Mouse (Mus musculus): Measurements from ENCODE around the gene Gm38394.
A peak's percentile ranks its signal among the peaks of the same experiment; 100 is the strongest.

Gene Gm38394

GRCm38 (mm10) chr1:133664203-133664970 is 3.3 kb upstream of the Gm38394 start:
- DNase-seq (ENCODE audit: low read depth, low spot score), result peak; percentile 91

DNA sequence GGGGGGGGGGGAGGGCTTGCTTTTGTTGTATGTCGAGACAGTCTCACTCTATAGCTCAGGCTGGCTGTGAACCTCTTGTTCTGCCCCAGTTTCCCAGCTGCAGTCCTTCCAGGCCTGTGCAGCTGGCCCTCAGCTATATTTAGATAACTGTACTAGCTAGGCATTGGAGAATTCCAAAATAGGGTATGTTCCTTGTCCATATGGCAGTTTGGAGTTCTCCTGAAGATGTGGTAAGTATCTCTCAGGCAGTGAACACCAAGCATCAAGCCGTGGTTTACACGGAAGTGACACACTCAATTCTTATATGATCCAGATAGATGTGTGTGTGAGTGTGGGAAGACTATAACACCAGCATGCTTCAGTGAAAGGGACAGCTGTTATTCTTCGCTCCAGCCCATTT is 2.3 kb upstream of the Gm38394 start:
- peak; percentile 22 for DNase-seq (ENCODE audit: low read depth, low spot score)

- no peak for DNase-seq (ENCODE audit: low read depth, low spot score)
Observed at GRCm38 (mm10) chr1:133662941-133663340, 1.8 kb upstream of the Gm38394 start.

DNA sequence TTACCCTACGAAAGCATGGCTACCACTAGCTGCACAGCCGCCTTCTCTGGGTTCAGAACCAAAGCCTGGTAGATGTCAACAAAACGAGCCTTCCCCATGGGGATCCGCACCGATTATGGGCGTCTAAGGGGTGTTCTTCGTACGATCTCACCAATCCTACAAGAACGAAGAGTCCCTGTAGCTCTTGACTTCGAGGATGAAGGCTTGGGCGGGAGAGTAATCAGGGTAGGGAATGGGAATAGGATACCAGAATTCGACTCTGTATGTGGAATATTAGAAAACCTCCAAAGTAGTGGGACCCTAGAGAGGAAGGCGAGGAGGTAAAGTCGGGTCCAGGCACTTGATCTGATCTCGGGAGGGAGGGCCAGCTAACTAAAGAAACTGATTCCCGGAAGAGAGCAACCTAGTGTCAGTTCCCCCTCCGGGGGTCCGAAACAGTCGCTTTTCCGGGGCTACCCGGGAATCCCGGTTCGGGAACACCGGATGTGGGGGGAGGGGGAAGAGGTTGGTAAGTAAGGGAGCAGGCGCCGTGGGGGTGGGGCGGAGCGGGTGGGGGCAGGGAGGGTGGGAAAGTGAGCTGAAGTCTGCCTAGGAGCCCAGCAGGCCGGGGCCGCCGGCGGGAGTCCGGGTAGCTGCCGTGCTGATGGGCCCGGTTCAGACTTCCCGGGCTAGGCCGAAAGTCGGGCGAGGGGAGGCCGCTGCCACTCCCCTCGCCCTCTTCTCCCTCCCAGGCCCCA is 484 bp downstream of the Gm38394 start, which contains the start of gene Zbed6:
TSS of gene Zbed6 (minus strand) at position 420 of the 737 bp plus-strand sequence.
- peak; percentile 91 for DNase-seq (ENCODE audit: low read depth, low spot score)

- DNase-seq (ENCODE audit: low read depth, low spot score), result no peak
Observed at GRCm38 (mm10) chr1:133658878-133659277, 2.2 kb downstream of the Gm38394 start.

DNA sequence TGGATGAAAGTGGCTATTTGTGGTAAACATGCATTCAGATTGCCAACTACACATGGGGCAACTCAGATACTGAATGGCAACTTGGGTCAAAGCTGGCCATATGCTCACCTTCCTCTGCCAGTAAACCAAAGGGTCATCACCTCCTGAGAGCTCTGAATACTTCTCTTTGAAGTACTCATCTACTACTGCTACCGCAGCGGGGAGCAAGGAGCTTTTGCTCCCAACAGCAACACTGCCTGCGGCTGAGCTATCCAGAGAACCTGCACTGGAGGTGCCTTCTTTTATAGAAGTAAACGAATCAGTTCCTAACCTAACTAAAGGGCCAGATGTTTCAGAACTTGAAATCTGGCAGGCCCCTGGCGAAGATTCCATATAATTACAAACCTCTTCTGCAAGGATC is 4.3 kb downstream of the Gm38394 start:
- DNase-seq (ENCODE audit: low read depth, low spot score), result peak; percentile 55

GRCm38 (mm10) chr1:133653033-133653432 is 8.1 kb downstream of the Gm38394 start:
- DNase-seq (ENCODE audit: low read depth, low spot score), result no peak

- DNase-seq (ENCODE audit: low read depth, low spot score), result no peak
Observed at GRCm38 (mm10) chr1:133650288-133651055, 10.6 kb downstream of the Gm38394 start.

GRCm38 (mm10) chr1:133645652-133646051 is 15.5 kb downstream of the Gm38394 start:
- no peak for DNase-seq (ENCODE audit: low read depth, low spot score)

DNA sequence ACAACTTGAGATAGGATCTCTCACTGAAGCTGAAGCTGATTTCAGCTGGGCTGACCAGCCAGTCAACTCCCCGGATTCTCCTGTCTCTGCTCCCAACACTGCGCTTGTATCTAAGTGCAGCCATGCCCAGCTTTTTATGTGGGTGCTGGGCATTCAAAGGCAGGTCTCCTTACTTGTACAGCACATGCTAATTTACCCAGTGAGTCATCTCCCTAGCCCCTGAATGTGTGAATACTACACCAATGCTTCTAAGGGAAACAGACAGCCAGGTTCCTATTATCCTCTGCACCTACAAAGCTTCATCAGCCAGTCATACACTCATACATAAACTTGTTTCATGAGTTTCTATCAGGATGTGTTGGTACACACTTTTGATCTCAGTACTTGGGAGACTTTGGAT is 20.0 kb downstream of the Gm38394 start:
- no peak for DNase-seq (ENCODE audit: low read depth, low spot score)

- no peak for DNase-seq (ENCODE audit: low read depth, low spot score)
Observed at GRCm38 (mm10) chr1:133638517-133638916, 22.6 kb downstream of the Gm38394 start.

GRCm38 (mm10) chr1:133632168-133632567 is 28.9 kb downstream of the Gm38394 start:
- DNase-seq (ENCODE audit: low read depth, low spot score), result no peak

- no peak for DNase-seq (ENCODE audit: low read depth, low spot score)
Observed at GRCm38 (mm10) chr1:133625052-133625451, 36.1 kb downstream of the Gm38394 start.

DNA sequence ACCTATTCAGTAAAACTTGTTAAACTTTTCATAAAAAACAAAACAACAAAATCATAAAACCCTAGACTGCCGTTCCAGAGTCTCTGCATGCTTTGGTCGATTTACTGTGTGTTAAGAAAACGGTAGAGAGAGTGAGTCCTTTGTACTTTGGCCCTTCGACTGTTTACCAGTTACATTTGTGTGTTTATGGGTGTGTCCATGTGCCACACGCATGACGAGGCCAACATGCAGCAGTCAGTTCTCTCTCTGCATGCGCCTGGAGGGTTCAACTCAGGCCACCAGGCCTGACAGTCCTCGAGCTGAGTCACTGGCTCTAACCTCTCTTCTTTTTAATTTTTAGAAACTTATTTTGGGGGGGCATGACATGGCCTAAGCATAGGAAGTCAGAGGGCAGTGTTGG is 42.8 kb downstream of the Gm38394 start:
- no peak for DNase-seq (ENCODE audit: low read depth, low spot score)

DNA sequence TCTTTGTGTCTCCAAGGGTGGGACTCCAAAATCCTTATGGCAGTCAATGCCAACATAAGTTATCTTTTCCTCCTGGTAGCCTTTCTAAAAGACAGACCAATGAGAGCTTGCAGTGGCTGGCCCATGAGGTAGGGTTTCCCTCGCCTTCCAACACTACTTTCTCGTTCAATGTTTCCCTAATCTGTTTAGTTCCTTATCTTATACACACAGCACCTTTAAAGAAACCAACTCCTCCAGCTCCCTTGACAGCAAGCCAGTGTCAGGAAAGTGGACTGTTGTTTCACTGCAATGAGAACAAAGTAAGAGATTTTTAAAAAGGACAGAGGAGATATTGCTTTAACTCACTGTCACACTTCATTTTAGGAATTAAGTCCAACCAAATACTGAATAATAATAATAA is 43.2 kb downstream of the Gm38394 start:
- DNase-seq (ENCODE audit: low read depth, low spot score), result no peak

GRCm38 (mm10) chr1:133613817-133614216 is 47.3 kb downstream of the Gm38394 start:
- DNase-seq (ENCODE audit: low read depth, low spot score), result peak; percentile 59

DNA sequence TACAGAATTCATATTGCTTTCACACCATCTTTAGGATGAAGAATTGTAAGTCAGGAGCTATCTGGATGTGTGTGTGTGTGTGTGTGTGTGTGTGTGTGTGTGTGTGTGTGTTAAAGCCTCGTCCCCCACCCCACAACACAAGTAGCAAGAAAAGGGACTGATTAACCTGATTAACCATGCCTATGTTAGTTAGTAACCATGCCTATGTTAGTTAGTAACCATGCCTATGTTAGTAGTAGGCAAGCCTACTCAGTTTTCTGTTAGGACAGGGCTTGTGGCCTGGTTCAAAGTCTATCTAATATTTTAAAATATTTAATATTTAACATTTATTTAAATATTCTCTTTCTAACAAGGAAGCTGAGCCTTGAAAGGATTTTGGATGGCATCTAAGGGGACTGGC is 49.7 kb downstream of the Gm38394 start:
- DNase-seq (ENCODE audit: low read depth, low spot score), result no peak

- no peak for DNase-seq (ENCODE audit: low read depth, low spot score)
Observed at GRCm38 (mm10) chr1:133610601-133611000, 50.5 kb downstream of the Gm38394 start.

DNA sequence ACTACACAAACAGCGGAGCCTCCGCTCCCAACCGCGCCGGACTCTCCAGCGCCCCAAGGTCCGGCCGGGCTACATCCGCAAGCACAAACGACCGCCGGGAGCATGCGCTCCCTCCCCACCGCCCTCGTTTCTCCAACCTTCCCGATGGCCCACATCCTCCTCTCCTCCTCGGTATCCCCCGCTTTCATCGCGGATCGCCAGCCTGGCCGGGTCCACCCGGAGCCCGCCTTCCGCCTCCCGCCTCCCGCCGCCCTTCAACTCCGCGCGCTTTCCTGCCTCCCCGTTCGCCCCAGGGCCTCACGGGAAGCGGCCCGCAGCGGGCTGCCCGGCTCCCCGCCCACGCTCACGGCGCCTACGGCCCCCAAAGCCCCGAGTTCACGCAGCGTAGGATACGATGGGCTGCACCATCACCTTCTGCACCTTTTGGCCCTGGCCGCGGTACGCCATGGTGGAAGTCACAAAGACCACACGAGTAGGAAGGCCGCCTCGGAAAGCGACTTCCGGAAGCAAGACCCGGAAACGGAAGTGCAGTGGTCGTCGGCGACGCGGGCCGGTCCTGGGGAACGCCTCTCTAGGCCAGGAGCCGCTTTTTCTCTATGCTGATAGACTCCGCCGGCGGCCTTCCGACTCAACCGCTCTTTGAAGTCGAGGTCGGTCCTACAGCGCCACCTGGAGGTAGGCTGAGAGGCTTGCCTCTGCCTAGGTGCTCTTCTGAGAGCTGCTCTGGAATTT is 51.2 kb downstream of the Gm38394 start, which contains the start of gene Snrpe:
TSS of gene Snrpe (minus strand) at position 521 of the 732 bp plus-strand sequence.
- DNase-seq (ENCODE audit: low read depth, low spot score), result peak; percentile 99

GRCm38 (mm10) chr1:133603174-133603573 is 57.9 kb downstream of the Gm38394 start:
- DNase-seq (ENCODE audit: low read depth, low spot score), result no peak

DNA sequence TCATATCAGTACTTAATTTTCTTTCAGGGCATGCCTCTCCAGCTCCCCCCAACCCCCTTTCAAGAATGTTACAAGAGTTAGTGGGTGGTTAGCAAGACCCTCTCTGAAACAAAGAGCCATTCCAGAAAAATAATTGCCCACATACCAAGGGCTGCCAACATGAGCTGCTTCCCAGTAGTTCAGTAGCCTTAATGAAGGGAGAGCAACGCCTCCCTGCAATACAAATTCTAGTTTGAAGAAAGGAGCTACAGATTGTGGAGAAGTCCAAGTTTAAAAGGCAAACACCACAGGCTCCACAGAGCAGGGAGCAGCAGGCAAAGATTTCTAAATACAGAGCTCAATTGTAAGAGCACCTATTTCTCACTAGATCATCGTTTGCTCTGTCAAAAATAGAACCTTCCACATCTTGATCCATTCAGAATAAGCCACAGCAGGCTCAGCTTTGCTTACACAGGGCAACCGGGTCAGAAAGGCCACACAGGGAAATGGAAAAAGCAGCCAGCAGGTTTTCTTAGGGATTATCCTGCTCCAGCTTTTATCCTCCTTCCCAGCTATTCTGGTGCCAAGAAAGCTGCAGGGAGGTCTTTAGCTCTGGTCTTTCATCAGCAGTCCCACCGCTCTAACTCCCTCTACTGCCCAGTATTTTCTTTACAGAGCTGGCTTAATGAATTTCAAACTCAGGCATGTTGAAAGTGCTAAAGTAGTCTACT is 64.7 kb downstream of the Gm38394 start:
- peak; percentile 25 for DNase-seq (ENCODE audit: low read depth, low spot score)

Data from ZHBTc4 (cell line).